Mouse (Mus musculus) G1E (cell line): ENCODE data around the gene Kcnma1.

Experiments
- CTCF ChIP-seq: IDR thresholded peaks from 2 replicates; pipeline ENCODE4 v1.5.1; 2012; ENCODE audit warnings: low read depth, low read length, inconsistent platforms, mixed read lengths
- GATA1 ChIP-seq: IDR thresholded peaks from 2 replicates; pipeline ENCODE4 v1.6.1; 2012; ENCODE audit warnings: borderline replicate concordance, low read length, inconsistent platforms, mixed read lengths
- GATA2 ChIP-seq: IDR thresholded peaks from 2 replicates; pipeline ENCODE4 v1.6.1; 2012; ENCODE audit warnings: low read depth, low read length, inconsistent platforms, borderline replicate concordance
- POLR2AphosphoS5 ChIP-seq: IDR thresholded peaks from 2 replicates; pipeline ENCODE4 v1.6.1; 2012; ENCODE audit warnings: low read depth, low read length, inconsistent platforms; ENCODE audit not compliant: insufficient replicate concordance
- TAL1 ChIP-seq: conservative IDR thresholded peaks from 2 replicates; pipeline ENCODE4 v1.6.1; 2012; ENCODE audit warnings: low read depth, low read length, inconsistent platforms, mixed read lengths

GRCm38 (mm10) chr14:23966471-23966870, 47.8 kb downstream of the Kcnma1 start:
- TF ChIP-seq CTCF (no peak), GATA1 (no peak), POLR2AphosphoS5 (no peak), TAL1 (no peak), GATA2 (no peak)
